Mouse (Mus musculus) fat pad, adult 2 months (tissue): Measurements from ENCODE around the gene Bcam.

Experiments
- DNase-seq: peaks from one replicate; pipeline ENCODE4 v3.0.0-alpha.2; 2011; ENCODE audit warnings: low read depth, low spot score; ENCODE audit errors: extremely low read depth

Gene Bcam

GRCm38 (mm10) chr7:19726541-19726940 is 44.3 kb downstream of the Bcam start:
- DNase-seq = no peak

GRCm38 (mm10) chr7:19724167-19724566 is 46.6 kb downstream of the Bcam start:
- DNase-seq = no peak

- DNase-seq = no peak
These were observed 48.0 kb downstream of the Bcam start for GRCm38 (mm10) chr7:19722754-19723195.

GRCm38 (mm10) chr7:19719200-19719599 is 51.6 kb downstream of the Bcam start:
- DNase-seq = no peak

- no peak for DNase-seq
These were observed 52.4 kb downstream of the Bcam start for GRCm38 (mm10) chr7:19718297-19718952.

GRCm38 (mm10) chr7:19717346-19717745 is 53.5 kb downstream of the Bcam start:
- DNase-seq = no peak

- DNase-seq = no peak
These were observed 54.0 kb downstream of the Bcam start for GRCm38 (mm10) chr7:19716822-19717221.

GRCm38 (mm10) chr7:19716055-19716682 is 54.6 kb downstream of the Bcam start:
- no peak for DNase-seq

GRCm38 (mm10) chr7:19715239-19716054 is 55.4 kb downstream of the Bcam start, which contains the start of gene Tomm40:
Gene Tomm40, minus strand, starts transcription at chr7:19715438.
- peak; percentile 100 for DNase-seq

GRCm38 (mm10) chr7:19714836-19715235 is 56.0 kb downstream of the Bcam start:
- no peak for DNase-seq

- DNase-seq = no peak
These were observed 57.2 kb downstream of the Bcam start for GRCm38 (mm10) chr7:19713598-19713997.

GRCm38 (mm10) chr7:19713196-19713595 is 57.6 kb downstream of the Bcam start:
- no peak for DNase-seq

- no peak for DNase-seq
These were observed 58.4 kb downstream of the Bcam start for GRCm38 (mm10) chr7:19712414-19712813.

GRCm38 (mm10) chr7:19710650-19711049 is 60.2 kb downstream of the Bcam start:
- DNase-seq = no peak
